Mouse (Mus musculus) cerebellum, adult 9-11 months (tissue): ENCODE results near the gene Tecpr2.

Experiments used
- DNase-seq: peaks from one replicate; pipeline ENCODE4 v3.0.0; 2022

Gene Tecpr2

DNA sequence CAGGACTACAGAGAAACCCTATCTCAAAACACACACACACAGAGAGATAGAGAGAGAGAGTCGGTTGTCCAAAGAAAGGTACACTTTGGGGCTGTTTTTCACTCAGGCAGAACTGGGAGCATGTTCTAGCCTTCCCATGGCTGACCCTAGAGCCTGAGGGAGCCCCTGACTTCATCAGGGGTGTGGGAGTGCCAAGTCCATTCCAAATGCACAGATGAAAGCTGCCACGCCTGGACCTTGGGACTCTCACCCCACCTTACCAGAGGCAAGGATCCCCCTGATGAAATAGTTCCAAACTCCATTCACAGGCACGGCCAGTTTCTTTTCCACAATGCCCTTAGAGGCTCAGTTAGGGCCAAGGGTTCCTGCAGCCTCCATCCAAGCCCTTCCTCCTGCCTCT, 90.7 kb downstream of the Tecpr2 start:
- no peak for DNase-seq

DNA sequence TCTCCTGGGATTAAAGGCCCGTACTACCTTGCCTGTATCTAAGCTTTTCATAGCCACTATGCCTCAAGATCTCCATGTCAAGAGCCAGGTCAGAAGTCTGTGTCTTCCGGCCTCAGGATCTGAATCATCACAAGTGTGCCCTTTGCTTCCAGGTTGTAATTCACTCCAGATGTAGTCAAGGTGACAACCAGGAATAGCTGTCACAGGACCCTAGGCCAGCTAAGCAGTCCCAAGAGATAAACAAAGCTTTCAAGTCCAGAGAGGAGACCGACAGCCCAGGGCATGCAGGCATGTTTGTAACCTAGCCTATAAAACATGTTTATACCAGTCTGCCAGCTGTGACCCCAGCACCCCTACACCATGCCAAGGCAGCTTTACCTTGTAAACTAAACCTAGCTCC, 92.7 kb downstream of the Tecpr2 start:
- no peak for DNase-seq

DNA sequence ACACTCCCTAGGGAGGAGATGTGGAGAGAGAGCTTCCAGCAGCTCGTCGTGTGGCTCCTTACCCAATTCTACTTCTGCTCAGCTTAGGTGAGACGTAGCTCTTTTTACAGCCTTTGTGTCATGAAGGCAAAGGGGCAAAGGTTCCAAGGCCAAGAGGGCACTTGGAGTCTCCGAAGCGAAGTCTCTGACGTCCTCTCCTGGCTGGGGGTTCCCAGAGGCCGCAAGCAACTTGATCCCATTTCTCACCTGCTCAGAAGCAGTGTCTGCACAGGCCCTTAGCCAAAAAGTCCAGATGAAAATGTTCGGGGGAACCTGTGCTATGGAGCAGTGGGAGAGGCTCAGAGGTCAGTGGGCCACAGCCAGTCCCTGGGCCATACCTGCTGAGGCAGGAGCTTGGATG, 94.0 kb downstream of the Tecpr2 start:
- no peak for DNase-seq

DNA sequence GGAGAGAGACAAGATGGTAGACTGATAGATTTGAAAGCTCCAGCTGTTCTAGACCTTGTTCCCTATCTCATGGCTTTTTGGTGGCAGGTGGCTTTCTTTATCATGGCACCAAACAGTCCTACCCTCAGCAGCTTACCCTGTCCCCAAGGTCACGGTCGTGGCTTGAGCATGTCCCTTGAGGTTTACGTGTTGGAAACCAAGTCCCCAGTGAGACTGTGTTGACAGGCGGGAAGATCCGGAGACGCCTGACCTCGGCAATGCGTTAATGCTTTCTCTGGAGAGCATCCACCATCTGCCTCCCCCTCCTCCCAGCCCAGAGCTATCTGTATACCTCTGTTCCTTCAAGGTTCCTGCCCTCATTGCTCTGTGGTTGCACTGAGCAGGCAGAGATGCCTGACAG, 94.7 kb downstream of the Tecpr2 start:
- DNase-seq = no peak

DNA sequence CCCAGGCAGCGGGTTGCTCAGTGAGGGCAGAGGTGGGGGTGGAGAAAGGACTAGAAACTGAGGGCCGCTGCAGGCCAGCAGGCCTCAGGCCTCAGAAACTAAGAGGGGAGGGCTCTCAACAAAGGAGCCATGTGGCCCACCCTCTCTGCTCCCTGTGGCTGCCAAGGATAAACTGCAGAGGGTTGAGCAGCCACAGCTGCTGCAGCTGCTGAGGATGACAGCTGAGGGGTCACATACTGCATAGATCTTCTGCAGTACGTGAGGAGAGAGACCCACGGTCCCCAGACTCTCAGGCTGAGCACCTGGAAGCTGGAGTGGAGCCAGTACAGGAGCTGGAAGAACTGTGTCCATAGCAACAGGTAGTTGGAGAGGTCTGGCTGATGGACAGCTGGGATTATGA, 95.5 kb downstream of the Tecpr2 start:
- no peak for DNase-seq

DNA sequence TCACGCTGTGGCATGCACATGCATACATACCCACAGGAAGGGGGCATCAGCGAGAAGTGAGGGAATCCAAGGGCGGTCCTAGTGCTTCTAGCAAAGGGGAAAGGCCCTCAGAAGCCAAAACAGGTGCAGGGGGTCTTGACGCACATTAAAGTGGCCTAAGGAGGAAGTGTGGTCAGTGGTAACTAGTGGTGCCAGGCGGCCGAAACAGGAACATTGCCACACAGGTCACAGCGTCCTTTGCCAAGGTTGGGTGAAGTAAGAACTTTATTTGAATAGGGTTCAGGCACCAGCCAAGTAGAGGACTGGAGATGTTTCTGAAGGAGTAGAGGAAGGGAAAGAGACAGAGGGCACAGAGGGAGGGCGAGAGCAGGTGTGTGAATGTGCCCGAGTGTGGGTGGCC, 96.1 kb downstream of the Tecpr2 start:
- DNase-seq = no peak

DNA sequence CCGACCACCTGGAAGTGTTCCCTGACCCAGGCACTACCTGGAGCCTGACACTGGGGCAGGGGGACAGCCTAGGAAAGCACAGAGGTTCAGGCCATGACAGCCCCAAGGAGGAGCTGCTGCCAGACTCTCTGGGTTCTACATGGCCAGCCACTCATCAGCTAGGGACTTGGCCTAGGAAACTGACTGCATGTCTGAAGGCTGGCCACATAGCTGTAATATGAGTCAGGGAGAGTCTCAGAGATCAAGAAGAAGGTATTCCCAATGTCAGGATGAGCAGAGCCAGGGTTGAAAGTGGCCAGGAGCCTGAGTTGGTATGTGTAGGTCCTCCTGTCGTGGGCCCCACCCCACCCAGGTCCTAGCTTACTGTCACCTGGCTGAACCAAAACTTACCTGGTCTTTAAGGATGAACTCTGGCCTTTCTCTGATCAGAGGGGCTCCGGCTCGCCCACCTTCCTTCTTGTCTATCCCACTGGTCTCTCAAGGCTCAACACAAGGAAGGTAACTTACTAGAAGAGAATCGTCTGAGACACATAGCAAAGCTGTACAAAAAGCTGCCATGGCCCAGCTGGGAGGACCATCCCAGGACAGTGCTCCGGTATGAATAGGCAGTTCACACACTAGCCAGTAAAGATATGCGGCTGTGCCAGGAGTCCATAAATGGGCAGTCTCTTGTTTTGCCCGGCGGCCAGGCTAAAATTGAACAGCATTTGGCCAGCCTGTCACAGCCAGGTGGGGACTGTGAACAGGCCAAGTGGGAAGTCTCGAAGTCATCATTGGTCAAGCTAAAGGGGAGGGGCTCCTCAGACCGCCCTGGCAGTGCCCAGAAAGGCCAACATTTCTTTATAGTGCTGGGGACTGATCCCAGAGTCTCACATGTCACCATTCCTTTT, 97.7 kb downstream of the Tecpr2 start:
- no peak for DNase-seq

DNA sequence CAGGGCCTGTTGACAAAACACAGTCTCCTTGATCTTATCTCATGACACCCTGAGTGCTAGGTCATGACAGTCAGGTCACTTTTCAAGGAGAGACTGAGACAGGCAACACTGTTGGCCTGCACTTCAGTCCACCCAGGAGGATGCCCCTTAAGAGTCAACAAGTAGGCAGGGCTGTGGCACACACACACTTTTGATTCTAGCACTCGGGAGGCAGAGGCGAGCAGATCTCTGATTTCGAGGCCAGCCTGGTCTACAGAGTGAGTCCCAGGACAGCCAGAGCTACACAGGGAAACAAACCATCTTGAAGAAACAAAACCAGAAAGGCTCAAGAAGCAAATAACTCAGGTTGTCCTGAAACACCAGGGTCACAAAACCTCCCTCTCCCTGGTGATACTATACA, 100.3 kb downstream of the Tecpr2 start:
- no peak for DNase-seq

DNA sequence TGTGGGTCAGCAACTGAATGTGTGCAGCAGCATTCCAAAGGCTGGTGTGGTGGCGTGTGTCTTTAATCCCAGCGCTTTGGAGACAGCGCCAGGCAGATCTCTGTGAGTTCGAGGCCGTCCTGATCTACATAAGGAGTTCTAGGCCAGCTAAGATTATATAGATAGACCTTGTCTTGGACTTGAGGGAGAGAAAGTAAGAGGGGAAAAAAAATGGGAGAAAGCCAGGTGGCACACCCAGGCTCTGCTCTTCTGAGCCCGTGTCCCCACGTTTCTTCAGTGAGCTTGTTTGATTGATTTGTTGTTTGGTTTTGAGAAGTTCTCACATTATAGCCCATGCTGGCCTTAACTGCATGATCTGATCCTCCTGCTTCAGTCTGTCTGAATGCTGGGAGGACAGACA, 101.4 kb downstream of the Tecpr2 start:
- no peak for DNase-seq

DNA sequence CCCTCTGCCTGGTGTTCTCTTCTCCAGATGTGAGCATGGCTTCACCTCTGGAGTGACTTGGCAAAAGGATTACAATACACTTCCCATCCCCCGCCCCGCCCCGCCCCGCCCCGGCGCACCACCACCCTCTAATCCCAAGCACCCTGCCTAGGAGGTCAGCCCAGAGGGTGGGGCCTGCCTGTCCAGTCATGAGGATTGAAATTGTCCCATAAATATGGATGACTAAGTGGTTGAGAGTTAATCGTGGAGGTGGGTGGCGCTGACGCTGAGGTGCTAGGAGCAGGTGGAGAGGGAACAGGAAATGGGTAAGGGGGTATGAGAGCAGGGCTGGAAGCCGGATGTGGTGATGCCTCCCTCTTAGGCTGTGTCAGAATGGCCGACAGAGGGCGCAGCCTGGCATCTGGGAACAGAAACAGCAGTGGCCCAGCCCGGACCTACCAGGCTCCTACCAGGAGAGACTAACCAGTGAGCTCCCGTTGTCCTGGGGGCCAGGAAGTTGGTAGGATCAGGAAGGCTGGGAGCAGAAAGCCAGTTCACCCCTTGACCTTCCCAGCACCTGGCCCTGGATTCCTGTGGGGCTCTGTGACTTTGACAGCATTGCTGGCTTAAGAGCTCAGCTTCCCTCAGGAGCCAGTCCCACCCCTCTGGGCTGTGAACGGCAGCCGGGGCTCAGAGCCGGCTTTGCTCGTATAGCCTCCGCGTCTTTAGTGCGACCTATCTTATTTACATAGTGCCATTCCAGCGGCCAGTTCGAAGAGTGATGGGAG, 102.5 kb downstream of the Tecpr2 start:
- DNase-seq = peak; percentile 73

DNA sequence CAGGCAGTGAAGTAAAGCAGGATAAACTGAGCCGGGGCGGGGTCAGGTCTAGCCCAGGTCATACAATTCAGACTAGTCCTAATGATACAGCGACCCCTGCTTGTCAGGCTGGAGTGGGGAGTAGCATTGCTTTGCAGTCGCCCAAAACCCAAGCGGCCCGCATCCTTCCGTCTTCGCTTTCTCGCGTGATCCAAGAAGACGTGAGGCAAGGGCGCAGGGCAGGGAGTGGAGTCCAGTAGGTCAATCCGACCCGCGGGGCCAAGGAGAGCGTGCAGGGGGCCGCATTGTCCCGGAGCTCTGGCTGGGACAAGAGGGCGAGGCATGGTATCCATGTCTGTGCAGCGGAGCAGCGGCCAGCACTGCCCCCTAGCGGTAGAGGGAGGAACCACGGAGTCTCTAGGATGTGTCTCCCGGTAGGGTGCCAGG, 103.1 kb downstream of the Tecpr2 start:
- DNase-seq = peak; percentile 92

DNA sequence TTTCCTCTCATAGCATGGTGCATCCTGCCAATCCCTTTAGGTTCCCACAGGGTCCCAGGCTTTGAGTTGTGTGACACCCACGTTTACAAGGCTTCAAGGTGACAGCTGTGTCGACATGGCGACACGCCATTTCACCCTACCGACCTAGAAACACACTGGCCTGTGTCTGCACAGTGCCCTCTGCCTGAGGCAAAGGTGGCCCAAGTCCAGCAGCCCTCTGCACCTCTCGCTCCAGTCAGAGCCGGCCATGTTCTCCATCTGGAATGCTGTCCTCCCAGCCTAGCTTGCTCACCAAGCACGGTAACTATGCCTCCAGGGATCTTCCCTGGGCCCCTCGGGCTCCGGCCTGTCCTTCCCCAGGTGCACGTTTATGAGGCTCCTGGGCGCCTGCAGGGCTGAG, 103.7 kb downstream of the Tecpr2 start:
- peak; percentile 67 for DNase-seq

DNA sequence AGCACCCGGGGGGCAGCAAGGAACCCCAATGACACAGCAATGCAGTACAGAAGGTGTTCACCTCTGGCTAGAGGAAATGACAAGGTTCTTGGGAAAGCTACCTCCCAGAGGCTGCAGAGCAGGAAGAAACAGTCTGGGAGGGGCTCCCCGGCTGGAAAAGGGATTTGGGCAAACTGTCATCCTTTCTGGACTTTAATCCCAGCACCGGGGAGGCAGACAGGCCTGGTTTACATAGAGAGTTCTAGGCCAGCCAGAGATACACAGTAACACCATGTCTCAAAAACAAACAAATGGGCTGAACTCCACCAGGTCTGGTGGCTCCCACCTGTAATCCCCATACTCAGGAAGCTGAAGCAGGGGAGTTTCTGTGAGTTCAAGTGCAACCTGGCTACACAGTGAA, 104.2 kb downstream of the Tecpr2 start:
- DNase-seq = no peak

DNA sequence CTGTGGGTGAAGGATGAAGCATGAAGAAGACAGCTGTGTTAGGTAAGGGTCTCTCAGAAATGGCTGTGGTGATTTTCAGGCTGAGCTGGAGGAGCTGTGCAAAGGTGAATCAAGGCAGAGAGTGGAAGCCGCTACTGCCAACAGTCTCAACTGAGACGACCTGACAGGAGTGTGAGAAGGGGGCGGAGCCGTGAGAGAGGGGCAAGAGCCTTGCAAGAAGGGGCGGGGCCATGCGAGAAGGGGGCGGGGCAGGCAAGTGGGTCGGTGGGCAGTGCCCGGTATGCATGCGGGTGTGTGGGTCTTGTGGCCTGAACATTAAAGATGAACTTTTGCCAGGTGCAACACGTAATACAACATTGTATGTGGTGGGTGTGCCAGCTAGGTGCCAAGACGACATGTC, 105.6 kb downstream of the Tecpr2 start:
- no peak for DNase-seq

DNA sequence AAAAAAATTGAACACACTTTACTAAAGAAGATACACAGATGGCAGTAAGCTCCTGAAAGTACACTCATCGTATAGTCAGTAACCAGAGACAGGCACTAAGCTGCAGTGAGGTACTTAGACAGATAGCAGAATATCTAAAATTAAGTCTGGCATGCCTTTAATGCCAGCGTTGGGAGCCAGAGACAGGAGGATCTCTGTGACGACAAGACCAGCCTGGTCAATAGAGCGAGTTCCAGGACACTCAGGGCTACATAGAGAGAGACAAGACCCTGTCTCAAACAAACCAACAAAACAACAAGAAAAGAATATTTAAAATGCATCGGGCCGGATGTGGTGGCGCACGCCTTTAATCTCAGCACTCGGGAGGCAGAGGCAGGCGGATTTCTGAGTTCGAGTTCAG, 109.0 kb downstream of the Tecpr2 start:
- DNase-seq = no peak

DNA sequence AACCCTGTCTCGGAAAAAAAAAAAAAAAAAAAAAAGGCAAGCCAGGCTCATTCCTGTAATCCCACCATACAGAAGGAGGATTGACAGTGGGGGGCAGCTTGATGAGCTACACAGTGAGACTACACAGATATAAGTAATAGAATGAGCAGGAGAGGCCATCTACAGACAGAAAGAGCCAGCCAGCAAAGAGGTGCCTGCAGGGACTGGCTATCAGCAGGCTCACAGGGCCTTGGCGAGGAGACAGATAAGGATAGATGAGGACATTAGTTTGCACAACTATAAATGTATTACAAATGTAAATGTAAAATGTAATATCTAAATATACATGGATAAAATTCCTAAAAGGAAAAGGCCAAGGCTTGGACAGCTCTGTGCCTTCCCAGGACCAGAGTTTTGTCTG, 110.8 kb downstream of the Tecpr2 start:
- no peak for DNase-seq

DNA sequence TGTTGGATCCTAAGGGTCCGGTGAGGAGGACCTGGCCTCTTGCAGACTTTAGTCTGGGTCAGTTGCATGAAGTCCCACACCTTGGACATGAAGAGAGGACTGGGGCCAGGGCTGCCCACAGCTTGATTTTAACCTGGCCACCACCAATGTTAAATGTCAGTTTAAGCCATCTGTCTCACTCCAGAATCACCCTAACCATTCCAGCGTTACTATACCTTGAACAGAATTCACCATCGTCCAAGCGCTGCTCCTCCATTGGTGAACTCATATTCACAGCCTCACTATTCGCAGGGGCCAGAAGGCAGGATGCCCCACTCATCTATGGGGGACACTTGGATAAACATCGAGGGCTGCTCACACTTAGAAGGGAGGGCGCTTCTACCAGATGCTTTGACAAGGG, 111.9 kb downstream of the Tecpr2 start:
- DNase-seq = no peak

DNA sequence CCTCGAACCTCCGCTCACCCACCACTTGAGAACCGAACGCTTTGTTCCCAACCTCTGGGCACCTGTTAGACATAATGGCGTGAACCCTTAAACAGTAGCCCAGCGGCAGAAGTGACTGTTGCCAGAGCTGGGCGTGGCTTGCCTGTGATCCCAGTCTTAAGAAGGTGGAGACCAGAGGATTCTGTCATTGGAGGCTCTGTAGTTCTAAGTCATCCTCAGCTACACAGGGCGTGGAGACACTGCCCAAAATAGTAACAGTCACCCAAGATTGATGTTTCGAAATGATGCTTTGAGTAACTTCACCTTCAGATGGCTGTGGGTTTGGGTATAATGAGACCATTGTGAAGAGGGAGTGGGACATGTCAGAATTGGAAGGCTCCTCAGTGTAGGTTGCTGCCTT, 115.1 kb downstream of the Tecpr2 start:
- DNase-seq = no peak

DNA sequence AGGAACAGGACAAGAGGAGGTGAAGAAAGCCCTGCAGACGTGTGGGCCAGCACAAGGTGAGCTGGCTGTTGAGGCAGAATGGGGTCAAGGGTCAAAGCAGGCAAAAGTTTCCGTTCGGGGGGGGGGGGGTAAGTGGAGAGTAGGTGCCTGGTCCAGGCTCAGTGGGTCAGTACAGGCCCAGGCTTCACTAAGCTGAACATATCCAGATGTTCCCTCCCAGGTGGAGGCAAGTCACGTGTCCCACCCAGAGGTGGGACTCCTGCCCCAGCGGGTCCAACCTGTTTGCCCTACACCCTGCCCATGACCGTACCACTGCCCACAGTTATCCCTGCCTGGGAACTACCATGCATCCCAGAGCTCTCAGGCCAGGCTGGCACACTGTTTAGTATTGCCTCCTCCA, 116.7 kb downstream of the Tecpr2 start:
- no peak for DNase-seq

DNA sequence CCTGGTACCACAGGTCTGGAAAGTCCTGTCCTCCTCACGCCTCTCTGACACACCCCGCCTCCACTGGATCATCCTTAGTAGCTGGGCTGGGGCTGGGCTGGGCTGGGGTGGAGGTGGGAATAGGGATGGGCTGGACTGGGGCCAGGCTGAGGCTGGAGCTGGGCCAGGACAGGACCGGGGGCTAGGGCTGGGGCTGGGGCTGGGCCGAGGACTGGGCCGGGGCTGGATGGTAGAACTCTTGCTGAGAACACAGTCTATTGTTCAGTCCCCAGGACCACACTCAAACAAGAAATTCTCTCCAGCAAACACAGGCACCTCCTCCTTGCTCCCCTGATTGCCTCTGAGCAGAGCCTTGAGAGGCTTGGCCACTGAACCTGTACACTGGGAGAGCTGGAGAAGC, 117.3 kb downstream of the Tecpr2 start:
- DNase-seq = no peak

DNA sequence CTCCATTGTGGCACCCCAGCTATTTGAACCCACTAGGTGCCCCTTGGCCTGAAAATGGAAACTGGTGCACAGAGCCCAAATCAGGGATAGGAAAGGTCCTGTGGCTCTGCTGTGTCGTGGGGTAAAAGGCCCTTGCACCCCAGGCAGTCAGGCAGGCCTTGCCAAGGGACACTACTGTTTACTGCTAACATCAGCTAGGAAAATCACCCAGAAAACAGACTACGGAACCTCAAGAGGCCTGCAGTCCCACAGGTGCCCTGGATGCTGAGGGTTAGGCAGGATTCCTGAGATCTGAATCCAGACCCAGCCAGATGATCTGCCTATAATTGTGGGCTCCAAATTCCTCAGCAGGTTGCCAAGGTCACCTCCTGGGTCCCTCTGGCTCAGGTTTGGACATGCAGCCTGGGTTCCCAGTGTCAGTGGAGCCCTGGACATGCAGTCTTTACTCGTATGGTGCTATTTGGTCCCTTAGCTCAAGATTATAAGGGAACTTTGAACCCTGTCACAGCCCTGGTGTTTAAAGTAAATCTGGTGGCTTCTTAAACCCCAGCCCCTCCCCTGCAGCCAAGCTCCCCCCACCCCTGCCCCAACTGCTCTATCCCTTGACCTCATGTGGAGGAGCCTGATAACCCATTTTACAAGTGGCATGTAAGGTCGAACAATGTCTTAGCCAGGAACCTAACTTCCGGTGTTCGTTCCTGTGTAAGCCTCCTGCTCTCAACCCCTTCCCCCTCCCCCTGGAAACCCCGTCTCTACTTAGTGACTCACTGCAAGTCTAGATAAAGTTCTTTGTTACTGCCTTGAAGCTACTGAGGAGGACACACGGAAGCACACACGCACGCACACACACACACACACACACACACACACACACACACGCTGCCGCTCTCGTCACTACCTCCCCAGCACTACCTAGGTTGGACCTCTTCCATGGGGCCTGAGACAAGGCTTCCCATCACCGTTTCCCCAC, 118.4 kb downstream of the Tecpr2 start:
- DNase-seq = no peak

DNA sequence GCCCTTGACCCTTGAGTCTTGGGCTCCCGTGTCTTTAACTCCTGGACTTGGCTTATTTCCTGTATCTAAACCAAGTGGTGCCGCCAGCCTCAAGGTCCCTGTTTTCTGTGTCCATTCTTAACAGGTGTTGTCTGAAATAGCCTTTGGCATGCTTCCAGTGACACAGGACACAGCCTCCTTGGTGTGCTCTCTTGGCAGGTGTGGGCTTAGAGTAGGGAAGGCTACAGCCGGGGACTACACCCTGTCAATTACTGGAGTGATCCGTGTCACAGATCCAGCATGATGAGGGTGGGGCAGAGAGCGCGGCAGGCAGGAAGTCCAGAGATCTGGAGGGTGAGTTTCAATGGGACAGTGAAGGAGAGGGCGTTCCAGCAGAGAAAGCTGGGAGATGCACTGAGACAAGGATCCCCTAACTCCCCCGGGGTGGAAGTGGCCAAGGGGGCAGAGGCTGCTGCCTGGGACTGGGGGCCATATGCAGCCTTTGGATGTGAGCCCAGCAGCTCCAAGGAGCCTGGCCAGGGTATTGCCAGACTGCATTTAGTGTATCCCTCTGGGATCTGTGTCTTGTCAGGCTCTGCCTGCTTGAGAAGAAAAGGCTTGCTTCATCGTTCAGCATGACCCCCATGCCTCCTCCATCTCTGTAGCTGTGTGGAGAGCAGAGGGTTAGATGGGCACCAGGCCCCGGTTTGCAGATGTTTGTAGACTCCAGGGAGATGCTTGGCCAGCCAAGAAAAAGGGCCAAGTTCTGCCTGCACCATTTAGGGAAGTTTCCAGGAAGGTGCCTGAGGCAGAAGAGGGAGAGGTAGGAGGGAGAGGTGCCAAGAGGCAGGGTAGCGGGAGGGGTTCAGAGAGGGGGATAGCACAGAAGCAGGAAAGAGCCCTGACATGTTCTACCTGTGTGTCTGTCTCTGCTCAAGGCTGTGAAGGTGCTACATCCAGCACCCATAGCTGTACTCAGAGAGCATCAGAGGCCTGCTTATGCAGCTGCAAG, 119.7 kb downstream of the Tecpr2 start:
- peak; percentile 62 for DNase-seq
